33 mouse cellular contexts compared by ENCODE assay signal in the genomic region with DNA sequence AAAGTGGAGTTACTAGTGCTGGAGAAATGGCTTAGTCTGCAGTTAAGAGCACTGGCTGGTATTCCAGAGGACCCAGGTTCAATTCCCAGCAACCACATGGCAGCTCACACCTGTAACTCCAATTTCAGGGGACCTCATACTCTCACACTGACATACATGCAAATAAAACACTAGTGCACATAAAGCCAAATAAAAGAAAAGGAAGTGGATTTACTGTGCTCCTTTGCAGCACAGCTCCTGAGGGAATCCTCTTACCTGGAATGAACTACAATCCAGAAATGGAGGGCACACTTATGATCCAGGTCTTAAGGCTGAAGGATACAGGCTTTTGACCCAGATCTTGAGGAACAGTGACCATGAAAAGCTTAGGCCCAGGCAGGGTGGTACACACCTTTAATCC. TPM values are rescaled to one million over a fixed set of nuclear protein-coding genes. Genes with fewer than 3 reads are reported as not detected.
DNase-seq lines count a peak whose midpoint lies in the region; ATAC-seq and TF ChIP-seq lines count a peak whose summit lies in the region.
"Had no signal": no experiment of that assay in that cellular context is flagged by ENCODE, and none has a peak within 500 bp of the region (broad histone marks: within the 10 kb centered on the region; RNA-seq: fewer than 3 reads in every experiment).

No protein-coding gene starts in this region.

- peaks cover 6% of the 10 kb centered on the region for H3K36me3 ChIP-seq in heart, embryonic 13.5 days
- peaks cover 2% of the 10 kb centered on the region; the same call in 1 of the 2 replicates for H3K36me3 ChIP-seq in ES-E14 (ENCODE audit: control insufficient read depth, insufficient read depth, low read length, poor library complexity, severe bottlenecking)
- no peaks in the 10 kb centered on the region for H3K36me3 ChIP-seq in midbrain, embryonic 13.5 days
- H3K36me3 ChIP-seq: hindbrain, embryonic 15.5 days; intestine, embryonic 15.5 days had no signal

- H3K4me3 ChIP-seq in heart, embryonic 13.5 days, result no peak overlapping the region
- no peak overlapping the region; a peak in 1 of 4 replicates for H3K4me3 ChIP-seq in ES-E14 (ENCODE audit: insufficient read depth in 1 of 2, low read depth in 1 of 2, low read length in 2 of 2, poor library complexity in 1 of 2, severe bottlenecking in 1 of 2)
- H3K4me3 ChIP-seq in midbrain, embryonic 13.5 days (replicated peaks), result no peak overlapping the region
- H3K4me3 ChIP-seq: forebrain, embryonic 10.5 days; forebrain, embryonic 13.5 days; hindbrain, embryonic 15.5 days; intestine, embryonic 15.5 days had no signal

- H3K9ac ChIP-seq in heart, embryonic 13.5 days, result 0 out of 2 replicates have a peak overlapping the region, but pooled peaks have one; percentile 10
- H3K9ac ChIP-seq in ES-E14 (ENCODE audit: insufficient read depth, low read depth, low read length, poor library complexity, severe bottlenecking), result peak overlapping the region; percentile 57; the same call in 1 of the 2 replicates
- H3K9ac ChIP-seq in midbrain, embryonic 13.5 days (replicated peaks), result no peak overlapping the region
- H3K9ac ChIP-seq: forebrain, embryonic 13.5 days; hindbrain, embryonic 15.5 days; intestine, embryonic 15.5 days had no signal

- no peak for ATAC-seq in heart, embryonic 13.5 days (ENCODE audit: extremely low read depth, insufficient number of reproducible peaks, low FRiP score, low TSS enrichment)
- no peak for ATAC-seq in midbrain, embryonic 13.5 days
- ATAC-seq: CD4-positive, CD25-positive, alpha-beta regulatory T cell, adult 4 months; forebrain, embryonic 13.5 days; forebrain, embryonic 16.5 days; intestine, embryonic 15.5 days had no signal

- H3K27ac ChIP-seq in heart, embryonic 13.5 days (replicated peaks), result no peak overlapping the region
- peak overlapping the region; percentile 63; the same call in 1 of the 2 replicates for H3K27ac ChIP-seq in ES-E14 (ENCODE audit: insufficient read depth, low read depth, low read length, poor library complexity, severe bottlenecking)
- no peak overlapping the region for H3K27ac ChIP-seq in midbrain, embryonic 13.5 days
- H3K27ac ChIP-seq: forebrain, embryonic 10.5 days; forebrain, embryonic 13.5 days; hindbrain, embryonic 15.5 days; intestine, embryonic 15.5 days had no signal

- no peaks in the 10 kb centered on the region for H3K9me3 ChIP-seq in heart, embryonic 13.5 days
- H3K9me3 ChIP-seq in ES-E14 (ENCODE audit: control insufficient read depth, insufficient read depth, low read depth, low read length), result no peaks in the 10 kb centered on the region
- H3K9me3 ChIP-seq in midbrain, embryonic 13.5 days, result no peaks in the 10 kb centered on the region
- H3K9me3 ChIP-seq: forebrain, embryonic 10.5 days; forebrain, embryonic 13.5 days; hindbrain, embryonic 15.5 days; intestine, embryonic 15.5 days had no signal

- DNase-seq in cerebellum, adult 9-11 months, result peak; percentile 18
- DNase-seq in cerebellum, postnatal 4 days (ENCODE audit: low spot score in 2 of 2), result no peak
- DNase-seq in heart, adult 18-20 months, result no peak
- DNase-seq in retina, postnatal 1 day, result peak; percentile 33
- no peak for DNase-seq in retina, embryonic 14.5 days (ENCODE audit: low spot score)
- no peak for DNase-seq in ES-E14 (ENCODE audit: low read depth, low spot score)
- DNase-seq: adrenal gland, adult 8-10 months; adrenal gland, postnatal 25 days; cerebellum, adult 18-20 months; cerebellum, adult 9-10 months; cerebellum, postnatal 36 days; gastrocnemius, postnatal 10 days; gastrocnemius, postnatal 36 days; kidney, adult 11 months; kidney, adult 8-10 months had no signal

- H3K4me2 ChIP-seq in heart, embryonic 13.5 days, result no peak overlapping the region
- H3K4me2 ChIP-seq in midbrain, embryonic 13.5 days (replicated peaks), result no peak overlapping the region
- H3K4me2 ChIP-seq: forebrain, embryonic 13.5 days; hindbrain, embryonic 15.5 days; intestine, embryonic 15.5 days had no signal

- H3K27me3 ChIP-seq in heart, embryonic 13.5 days (replicated peaks), result no peaks in the 10 kb centered on the region
- no peaks in the 10 kb centered on the region for H3K27me3 ChIP-seq in midbrain, embryonic 13.5 days
- H3K27me3 ChIP-seq: forebrain, embryonic 13.5 days; hindbrain, embryonic 15.5 days; intestine, embryonic 15.5 days had no signal

- in situ Hi-C loops in ES-E14 (cut with MboI; ENCODE audit: low sequenced_read_pairs in 2 of 2, unreplicated experiment in 2 of 2), result loop anchor here in 1 of 2 experiments (10.0 kb wide), 1 partner anchor 181 kb away; no protein-coding TSS in a partner anchor

- peaks cover 17% of the 10 kb centered on the region for H3K4me1 ChIP-seq in heart, embryonic 13.5 days
- peaks cover 6 to 15% of the 10 kb centered on the region in 2 experiments for H3K4me1 ChIP-seq in ES-E14 (ENCODE audit: control insufficient read depth in 2 of 2, insufficient read depth in 2 of 2, low read length in 2 of 2, poor library complexity in 1 of 2)
- H3K4me1 ChIP-seq in midbrain, embryonic 13.5 days (replicated peaks), result peaks cover 20% of the 10 kb centered on the region

TF ChIP-seq in ES-E14, 5 proteins besides CTCF, POLR2A, EP300 and RAD21:
- TF ChIP-seq ZC3H11A (IDR thresholded peaks at IDR 0.05; ENCODE audit: borderline replicate concordance, low read depth, low read length) (no peak), ZNF384 (IDR thresholded peaks at IDR 0.05; ENCODE audit: low read depth, low read length) (no peak), CHD2 (IDR thresholded peaks at IDR 0.05; ENCODE audit: low read depth, low read length) (no peak), MAFK (IDR thresholded peaks at IDR 0.05; ENCODE audit: insufficient read depth, low read depth, low read length) (no peak), HCFC1 (IDR thresholded peaks at IDR 0.05; ENCODE audit: borderline replicate concordance, insufficient read depth, low read length) (no peak)

RNA-seq across cellular contexts. Expression of a gene that starts 3.3 kb away (rescaled TPM):
- polyA plus RNA-seq in heart, embryonic 13.5 days (2015; fragmentation: Nextera tagmentation; extraction: Ambion mirVana), result 27.8 and 28.8 TPM in 2 replicates
- total RNA-seq in heart, adult 18-20 months (2021), result 10 to 100 TPM; 33.5 to 34.6 TPM
- 32.6 and 37.4 TPM in 2 replicates for total RNA-seq in ES-E14 (2012; rRNA removed)
- 42.6 and 46.8 TPM in 2 replicates for polyA plus RNA-seq in midbrain, embryonic 13.5 days (2015; fragmentation: Nextera tagmentation; extraction: Ambion mirVana)

RNA-seq across cellular contexts. Expression of a gene that starts 22.1 kb away (rescaled TPM):
- not detected in 2 replicates for polyA plus RNA-seq in heart, embryonic 13.5 days (2015; fragmentation: Nextera tagmentation; extraction: Ambion mirVana)
- not detected for total RNA-seq in heart, adult 18-20 months (2021)
- not detected in 2 replicates for total RNA-seq in ES-E14 (2012; rRNA removed)
- polyA plus RNA-seq in midbrain, embryonic 13.5 days (2015; fragmentation: Nextera tagmentation; extraction: Ambion mirVana), result not detected in 2 replicates
- total RNA-seq: adrenal gland, adult 8-10 months; adrenal gland, postnatal 25 days; gastrocnemius, adult 18-20 months; gastrocnemius, postnatal 10 days; gastrocnemius, postnatal 36 days; granulocyte monocyte progenitor cell, adult 5-6 weeks; heart, postnatal 25 days had no signal
- polyA plus RNA-seq: brain, embryonic 14.5 days; C2C12; CD4-positive, CD25-positive, alpha-beta regulatory T cell, adult 4 months; embryonic facial prominence, embryonic 11.5 days; embryonic facial prominence, embryonic 14.5 days; forebrain, embryonic 10.5 days; forebrain, embryonic 13.5 days; forebrain, embryonic 16.5 days; heart, embryonic 14.5 days; heart, postnatal 0 days; hindbrain, embryonic 11.5 days; hindbrain, embryonic 15.5 days had no signal

Comparison
In these comparisons a context has a peak if more than half of its experiments do, and no peak if none do; other contexts are left out.
1. DNase-seq: peak in cerebellum, adult 9-11 months (single experiment) and retina, postnatal 1 day (single experiment); none in cerebellum, postnatal 4 days (0 of 2), heart, adult 18-20 months (0 of 2), retina, embryonic 14.5 days (single experiment) and ES-E14 (single experiment).